Mouse (Mus musculus): ENCODE data around the gene Rnf152. TPM values are rescaled to one million over a fixed set of nuclear protein-coding genes. Genes with fewer than 3 reads are reported as not detected.

The Rnf152 gene
- 7.7 TPM for polyA plus RNA-seq (2015; fragmentation: Illumina TruSeq; extraction: RNeasy Lipid Tissue Mini Kit (QIAGEN cat#74804); ENCODE audit: low read depth, low replicate concordance)

DNA sequence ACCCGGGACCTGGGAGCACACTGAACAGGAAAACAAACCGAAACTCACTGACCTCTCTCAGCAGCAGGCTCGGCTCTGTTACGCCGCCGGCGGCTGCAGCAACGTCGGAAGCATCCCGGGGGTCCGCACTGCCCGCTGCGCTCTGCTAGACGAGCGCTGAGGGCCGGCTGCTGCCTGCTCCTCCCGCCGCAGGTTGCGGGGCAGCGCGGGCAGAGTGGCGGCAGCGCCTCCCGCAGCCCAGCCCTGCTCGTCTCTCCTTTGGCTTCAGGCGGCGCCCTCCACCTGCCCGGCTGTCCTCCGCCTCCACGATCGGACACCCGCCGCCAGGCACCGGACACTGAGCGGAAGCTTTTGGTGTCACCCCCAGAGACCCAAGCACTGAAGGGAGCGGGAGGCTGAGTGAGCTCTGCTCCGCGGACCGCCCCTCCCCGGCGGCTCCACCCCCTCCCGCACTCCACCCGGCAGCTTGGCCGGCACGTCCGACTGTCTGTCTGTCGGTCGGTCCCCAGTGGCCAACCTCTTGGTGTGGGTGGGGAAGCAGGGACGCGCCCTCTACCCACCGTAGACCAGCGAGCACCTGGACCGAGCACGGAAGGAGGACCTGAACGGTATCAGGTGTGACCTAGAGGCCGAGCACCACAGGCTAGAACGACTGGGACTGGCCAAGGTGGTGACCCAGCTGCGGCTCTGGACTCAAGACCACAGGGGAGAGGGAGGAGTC lies at the start of gene Rnf152:
TSS of gene Rnf152 (minus strand) at position 420 of the 721 bp plus-strand sequence.

